Mouse (Mus musculus): ENCODE results near the gene Mettl16.

The Mettl16 gene

DNA sequence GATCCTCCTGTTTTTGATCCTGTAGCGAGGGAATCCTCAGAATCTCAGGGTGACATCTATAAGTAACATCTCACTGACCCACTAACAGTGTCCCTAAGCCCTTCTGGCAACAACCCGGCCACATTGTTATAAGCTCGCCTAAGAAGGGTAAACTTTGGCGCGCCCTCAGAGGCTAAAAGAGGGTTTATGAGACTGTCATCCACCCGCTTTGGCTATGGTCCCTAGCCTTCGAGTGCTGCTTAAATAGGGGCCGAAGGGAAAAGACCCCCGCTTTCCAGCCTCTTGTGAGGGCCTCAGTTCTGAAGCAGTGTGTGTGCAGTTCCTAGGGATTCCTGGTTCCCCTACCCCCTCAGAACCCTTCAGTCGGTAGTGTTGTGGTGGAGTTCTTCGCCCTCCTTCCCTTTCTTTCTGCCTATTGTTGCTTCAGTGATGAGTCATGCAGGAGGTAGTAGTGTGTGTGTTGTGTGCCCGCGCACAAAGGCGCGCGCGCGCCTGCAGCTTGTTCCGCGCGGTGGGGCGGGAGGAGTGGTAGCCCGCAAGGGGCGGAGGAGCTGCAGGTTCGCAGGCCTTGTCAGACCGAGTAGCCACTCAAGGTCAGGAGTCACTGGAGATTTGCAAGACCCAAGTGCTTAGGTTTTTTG lies 62.0 kb downstream of the Mettl16 start:
- peak; percentile 65 for DNase-seq

DNA sequence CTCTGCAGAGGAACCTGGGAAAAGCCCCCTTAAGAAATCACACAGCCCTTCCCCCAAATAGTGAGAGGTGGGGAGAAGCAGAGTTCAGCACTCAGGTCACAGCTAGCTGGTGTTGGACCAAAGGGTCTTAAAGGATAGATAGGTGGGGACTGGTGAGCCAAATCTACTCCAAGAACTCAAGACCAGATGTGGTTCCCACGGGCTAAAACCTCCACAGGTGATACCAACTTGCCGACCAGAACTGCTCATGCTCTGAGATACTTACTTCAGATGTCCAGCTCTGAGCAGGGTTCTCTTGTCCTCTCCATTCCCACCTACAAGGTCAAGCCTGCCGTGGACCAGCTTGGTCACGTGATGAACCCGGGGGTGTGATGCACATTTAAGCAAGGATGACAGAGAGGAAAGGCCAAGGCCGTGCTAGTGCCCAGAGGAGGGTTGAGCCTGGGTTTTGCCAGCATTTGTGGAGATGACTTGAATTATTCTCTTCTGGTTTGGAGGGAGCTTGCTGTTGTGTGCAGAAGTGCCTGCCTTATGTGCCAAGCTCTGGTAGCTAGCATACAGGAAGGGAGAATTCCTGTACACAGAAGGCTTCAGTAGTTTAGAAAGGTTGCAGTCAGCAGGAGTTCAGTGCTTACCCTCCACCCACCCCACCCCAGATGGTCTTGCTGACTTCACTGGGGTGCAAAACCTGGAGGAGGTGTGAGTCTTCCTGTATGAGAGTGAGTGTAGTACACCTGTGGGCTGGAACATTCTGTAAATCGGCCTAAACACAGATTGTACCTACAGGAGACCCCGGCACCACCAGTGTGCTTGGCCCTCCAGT lies 63.1 kb downstream of the Mettl16 start:
- DNase-seq, result no peak

DNA sequence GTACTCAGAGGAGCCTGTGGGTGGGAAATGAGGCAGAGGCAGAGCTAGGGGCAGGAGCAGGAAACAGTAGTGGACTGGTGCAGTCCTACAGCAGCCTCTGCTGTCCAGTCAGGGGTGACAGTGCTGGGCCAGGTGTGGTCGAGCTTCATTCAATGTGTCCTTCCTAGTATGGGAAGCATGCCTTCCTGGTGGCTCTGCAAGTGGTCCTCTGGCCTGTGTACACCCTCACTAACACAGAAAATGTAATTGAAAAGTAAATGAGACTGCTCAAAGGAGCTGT lies 63.7 kb downstream of the Mettl16 start:
- DNase-seq, result no peak

DNA sequence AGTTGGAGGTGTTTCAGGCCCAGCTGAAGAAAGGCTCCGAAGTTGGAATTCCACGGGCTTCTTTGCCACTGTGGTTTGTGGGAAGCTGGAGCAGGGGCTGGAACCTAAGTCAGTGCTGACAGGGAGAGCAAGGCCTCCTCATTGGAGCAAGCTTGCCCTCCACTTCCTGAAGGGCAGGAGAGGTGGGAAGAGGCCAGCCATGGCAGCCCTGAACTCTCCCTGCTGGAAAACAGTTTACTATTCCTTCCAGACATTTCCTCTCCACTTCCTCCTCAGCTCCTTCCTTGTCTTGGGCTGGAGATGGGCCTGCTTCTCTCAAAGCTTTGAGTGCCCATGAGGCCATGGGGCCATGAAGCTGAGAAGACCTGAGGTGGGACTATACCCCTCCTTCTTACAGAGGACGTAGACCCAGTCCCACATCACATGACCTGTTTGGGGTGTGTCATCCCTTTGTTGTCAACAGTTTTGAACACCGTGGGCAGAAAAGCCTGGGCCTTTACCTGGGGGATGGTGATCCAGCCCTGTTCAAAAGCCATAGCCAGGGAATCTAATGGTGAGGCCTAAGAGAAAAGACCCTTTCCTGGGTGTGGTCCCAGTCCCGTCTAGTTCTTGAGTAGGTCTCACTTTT lies 64.1 kb downstream of the Mettl16 start:
- DNase-seq, result no peak

DNA sequence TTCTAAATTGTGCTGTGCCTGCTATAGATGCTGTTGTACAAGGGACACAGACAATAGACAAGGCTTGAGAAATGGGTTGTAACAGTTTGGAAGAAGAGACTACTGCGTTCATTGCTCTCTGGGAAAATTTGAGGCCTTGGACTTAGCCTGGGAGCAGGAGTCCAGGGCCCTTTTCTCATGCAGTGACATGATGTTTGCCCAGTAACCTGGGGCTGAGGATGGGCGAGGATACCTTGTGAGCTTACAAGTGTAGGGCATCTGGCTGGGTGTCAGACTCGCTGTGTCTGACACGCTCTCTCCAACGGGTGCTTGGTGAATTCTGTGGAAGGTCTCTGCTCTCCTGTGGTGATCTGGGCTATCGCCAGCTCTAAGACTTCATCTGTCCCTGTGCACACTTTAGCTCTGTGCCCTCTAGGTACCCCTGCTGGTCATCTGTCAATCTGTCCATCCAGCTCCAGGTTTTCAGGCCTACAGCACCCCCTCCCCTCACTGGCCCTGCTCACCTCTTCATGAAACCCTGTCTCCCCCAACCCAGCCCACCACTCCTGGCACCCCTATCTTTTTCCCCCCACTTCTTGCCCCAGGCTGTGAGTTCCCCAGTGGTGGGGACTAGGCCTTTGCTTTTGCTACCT lies 65.1 kb downstream of the Mettl16 start:
- no peak for DNase-seq

DNA sequence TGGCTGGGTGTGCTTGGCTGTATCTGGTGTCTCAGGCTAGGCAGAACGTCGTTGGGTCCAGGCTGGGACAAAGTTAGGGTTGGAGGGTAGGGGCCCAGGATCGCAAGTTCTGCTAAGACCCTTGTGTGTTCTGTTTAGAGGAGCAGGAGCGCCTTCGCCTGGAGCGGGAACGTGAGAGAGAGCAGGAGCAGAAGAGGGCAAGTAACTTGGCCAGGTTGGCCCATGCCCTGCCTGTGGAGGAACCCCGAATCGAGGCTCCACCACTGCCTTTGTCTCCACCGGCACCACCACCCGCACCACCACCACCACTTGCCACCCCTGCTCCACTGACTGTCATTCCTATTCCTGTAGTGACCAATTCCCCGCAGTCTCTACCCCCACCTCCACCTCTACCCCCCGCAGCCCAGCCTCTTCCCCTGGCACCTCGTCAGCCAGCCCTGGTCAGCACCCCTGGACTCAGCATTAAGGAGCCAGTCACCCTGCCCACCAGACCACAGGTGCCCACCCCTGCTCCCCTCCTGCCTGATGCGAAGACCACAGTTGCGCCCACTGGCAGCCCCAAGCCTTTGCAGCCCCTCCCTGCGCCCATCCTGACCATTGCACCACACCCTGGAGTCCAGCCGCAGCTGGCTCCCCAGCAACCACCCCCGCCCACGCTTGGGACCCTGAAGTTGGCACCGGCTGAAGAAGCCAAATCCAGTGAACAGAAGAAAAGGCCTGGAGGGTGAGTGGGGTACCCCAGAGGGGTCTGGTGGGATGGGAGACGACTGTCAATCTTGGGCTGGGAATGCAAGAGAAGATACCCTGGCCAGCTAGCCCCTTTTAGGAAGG lies 65.8 kb downstream of the Mettl16 start:
- DNase-seq, result no peak

DNA sequence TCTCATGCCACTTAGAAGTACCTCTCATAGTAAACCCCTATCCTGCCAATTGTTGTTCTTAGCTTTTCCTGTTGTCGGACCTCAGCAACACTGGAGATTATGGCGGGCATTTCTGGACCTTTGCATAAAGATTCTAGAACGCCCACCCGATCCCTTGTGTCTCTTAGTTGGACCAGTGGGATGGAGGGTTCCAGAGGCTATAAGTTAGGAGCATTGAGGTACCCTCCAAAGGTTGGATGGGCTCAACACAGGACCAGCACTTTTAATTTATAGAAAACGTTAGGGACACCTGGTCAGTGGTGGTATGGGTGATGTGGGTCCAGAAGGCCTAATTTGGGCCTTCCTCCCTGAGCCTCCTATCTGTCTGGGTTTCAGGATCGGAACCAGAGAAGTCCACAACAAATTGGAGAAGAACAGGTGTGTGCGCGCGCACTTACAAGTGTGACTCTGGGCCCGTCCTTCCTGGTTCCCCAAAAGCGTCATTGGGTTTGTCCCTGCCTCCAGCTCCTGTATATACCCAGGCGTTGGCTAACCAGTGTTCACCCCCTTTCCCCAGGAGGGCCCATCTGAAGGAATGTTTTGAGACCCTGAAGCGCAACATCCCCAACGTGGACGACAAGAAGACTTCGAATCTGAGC lies 66.5 kb downstream of the Mettl16 start:
- no peak for DNase-seq

DNA sequence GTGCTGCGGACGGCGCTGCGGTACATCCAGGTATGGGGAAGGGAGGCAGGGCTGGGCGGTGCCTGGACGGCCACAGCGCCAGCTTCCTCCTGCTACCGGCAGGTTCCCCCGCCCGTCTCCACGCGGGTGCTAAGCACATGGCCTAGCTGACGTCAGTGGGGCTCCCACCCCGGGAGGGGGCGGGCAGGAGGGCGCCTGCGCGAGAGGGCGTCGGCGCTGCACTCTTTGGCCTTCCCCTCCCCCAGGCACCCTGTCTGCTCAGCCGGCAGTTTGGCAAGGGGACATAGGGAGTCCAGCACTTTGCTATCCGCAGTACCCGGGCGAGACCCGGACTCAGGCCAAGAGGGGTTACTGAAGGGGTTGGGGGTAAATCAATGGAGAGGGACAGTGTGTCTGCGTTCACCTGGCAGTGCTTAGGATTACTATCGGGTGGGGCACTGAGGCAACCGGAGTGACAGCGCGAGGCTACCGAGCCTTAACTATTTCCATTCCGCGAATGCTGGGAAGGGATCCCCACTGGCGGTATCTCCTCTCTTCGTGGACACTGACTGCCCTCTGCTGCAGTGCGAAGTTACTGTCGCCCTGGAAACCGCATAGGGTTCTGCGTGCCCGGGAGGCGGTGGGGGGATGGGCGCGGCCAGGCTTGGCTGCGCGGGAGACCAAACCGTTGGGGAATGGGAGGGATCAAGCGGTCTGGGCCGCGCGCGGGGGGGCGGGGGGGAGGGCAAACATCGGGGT lies 67.2 kb downstream of the Mettl16 start:
- DNase-seq, result peak; percentile 83

DNA sequence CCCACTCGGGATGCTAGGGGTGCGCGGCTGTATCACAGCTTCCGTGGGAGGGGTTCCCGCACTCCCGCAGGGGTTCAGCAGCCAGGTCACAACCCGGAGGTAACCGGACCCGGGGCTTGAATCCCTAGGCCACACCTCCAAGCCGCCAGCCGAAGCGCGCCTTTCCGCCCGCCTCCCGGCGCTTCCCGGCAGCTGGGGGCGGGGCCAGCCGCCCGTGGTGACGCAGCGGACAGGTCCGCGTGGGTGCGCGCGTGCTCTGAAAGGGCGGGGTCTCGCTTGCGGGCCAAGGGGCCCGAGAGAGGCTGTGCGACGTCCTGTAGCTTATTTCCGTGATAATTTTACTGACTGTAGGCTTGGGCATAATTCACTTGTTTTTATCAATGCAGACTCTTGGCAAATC lies 67.8 kb downstream of the Mettl16 start:
- peak; percentile 86 for DNase-seq

DNA sequence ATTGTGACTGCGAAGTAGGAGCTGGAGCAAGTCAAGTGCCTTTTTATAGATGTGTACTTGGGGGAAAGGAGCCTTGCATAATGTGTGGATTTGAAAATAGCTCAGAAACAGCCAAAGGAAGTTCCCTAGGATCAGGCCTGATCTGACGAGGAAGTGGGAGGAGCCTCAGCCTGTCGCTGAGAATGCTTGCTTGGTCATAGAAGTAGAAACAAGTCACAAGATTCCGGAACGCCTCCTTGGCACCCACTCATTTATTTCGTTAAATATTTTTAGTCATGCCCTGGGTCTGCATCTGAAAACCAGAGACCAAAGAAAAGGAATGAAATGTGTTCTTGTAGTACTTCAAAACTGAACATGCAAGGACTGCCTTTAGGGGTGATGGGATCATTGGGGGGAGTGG lies 68.3 kb downstream of the Mettl16 start:
- no peak for DNase-seq

DNA sequence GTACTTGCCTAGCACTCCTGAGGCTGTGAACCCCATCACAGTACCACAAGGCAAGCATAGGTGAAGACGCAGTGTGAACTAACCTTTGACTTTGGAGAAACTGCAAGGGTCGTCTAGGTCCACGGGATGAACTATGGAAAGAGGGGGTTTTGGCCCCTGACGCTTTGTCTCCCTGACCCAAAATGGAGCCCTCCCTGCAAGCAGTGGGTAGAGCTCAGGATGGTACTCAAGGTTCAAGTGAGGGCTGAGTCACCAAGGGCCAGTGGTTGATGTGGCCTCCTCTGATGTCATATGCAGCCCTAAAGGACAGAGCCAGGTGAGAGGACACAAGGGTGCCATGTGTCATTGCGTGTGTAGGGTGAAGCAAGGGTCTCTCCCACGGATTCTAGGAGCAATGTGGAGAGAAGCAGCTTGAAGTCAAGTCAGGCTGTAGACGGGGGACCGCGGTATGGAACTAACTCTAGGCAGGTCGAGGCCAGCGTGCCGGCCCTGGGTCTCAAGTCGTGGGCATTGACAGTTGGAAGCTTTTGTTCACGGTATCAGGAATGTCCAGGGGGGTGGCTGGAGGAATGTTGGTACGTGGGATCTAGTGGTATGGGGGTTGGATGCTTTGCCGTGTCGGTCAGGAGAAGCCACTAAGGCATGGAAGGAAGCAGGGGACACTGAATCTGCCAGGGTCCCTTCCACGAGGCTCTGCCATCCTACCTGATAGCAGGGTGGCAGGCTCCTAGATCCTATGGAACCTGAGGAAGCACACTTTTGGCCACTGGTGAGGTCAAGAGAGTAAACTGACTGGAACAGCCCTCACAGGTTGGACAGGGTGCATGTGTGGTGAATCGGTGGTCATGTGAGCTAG lies 69.5 kb downstream of the Mettl16 start:
- no peak for DNase-seq

DNA sequence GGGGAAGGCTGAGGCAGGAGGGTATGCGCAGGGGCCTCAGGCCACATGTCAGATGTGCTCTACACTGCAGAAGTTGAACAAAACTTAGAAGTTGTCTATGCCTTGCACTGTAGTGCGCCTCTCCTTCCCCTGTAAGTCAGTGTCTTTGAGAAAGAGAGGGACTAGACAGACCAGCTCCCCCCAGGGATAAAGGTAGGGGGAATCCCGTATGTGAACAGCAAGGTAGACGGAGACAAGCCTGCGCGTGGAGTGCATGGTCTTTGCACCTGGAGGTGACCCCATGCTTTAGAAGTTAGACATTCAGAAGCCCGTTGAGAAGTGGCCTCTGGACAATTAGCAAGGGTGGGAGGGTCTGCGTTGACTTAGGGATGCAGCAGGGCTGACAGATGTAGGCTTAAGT lies 70.1 kb downstream of the Mettl16 start:
- DNase-seq, result no peak

DNA sequence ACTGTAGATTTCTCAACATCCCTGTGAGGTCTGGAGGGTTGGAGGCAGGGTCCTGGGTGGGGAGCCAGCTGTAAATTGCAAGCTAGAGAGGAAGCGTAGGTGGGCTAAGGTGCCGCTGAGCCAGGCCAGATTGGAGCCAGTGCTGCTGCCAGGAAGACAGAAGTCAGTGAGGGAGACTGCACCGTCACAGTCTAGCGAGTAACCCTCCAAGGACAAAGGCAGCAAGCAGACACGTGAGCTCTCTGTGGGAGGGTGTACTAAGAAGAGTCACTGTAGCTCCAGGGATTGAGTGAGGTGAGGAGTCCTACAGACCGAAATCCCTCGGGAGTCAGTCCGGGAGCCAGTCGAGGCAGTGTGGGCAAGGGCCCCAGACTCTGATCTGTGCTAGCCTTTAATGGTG lies 70.7 kb downstream of the Mettl16 start:
- no peak for DNase-seq

DNA sequence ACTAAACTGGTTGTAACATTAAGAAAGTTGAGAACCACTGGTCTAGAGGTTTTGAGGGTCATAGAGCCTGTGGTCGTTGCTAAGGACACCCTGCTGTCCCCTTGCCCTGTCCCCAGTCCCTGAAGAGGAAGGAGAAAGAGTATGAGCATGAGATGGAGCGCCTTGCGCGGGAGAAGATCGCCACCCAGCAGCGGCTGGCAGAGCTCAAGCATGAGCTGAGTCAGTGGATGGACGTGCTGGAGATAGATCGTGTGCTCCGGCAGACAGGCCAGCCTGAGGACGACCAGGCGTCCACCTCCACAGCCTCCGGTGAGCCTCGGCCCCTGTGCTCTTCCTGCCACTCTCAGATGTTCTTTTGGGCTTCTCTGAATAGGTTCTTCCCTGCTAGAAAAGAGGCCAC lies 71.4 kb downstream of the Mettl16 start:
- DNase-seq, result no peak

DNA sequence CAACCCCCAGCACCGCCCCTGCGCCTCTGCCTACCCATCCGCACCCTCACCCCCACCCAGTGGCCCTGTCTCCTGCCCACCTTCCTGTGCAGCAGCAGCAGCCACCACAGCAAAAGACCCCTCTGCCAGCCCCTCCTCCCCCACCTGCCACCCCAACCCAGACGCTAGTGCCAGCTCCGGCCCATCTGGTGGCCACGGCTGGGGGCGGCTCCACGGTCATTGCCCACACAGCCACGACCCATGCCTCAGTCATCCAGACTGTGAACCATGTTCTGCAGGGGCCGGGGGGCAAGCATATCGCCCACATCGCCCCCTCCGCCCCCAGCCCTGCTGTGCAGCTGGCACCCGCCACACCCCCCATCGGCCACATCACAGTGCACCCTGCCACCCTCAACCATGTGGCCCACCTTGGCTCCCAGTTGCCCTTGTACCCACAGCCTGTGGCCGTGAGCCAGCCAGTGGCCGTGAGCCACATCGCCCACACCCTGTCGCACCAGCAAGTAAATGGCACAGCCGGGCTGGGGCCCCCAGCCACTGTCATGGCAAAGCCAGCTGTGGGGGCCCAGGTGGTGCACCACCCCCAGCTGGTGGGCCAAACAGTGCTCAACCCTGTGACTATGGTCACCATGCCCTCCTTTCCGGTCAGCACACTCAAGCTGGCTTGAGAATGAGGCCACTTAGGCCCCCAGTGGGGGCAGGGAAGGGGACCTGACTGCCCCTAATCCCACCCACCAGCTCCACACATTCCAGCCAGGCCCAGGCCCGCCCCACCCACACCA lies 72.2 kb downstream of the Mettl16 start:
- no peak for DNase-seq

DNA sequence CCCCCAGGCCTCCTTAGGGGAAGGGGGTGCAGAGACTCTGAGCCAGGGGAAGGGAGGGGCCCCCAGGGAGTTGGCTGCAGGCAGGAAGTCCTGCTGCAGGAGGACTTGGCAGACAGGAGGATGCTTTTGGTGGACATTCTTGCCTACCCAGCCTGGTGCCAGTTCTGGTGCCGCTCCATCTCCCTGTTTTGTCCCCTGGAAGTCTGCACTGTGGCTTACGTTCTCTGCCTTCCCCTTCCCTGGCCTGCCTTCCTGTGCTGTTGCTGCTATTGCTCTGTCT lies 72.7 kb downstream of the Mettl16 start:
- no peak for DNase-seq

DNA sequence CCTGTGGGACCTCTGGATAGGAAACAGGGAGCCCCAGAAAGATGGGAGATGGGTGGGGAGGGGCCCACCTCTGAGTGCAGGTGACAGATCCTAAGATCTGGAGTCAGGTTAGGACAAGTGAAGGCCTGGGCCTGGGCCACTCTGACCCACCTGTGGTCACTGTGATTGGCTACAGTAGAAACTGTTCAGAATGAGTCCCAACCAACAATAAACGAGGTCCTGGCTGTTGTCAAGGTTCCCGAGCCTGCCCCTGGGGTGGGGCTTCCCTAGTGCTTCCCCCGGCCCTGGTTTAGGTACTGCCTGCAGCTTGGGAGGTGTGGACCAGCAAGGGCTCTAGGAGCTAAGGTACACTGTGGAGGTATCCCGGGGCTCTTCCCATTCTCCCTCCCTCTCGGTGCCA lies 73.1 kb downstream of the Mettl16 start:
- DNase-seq, result no peak

DNA sequence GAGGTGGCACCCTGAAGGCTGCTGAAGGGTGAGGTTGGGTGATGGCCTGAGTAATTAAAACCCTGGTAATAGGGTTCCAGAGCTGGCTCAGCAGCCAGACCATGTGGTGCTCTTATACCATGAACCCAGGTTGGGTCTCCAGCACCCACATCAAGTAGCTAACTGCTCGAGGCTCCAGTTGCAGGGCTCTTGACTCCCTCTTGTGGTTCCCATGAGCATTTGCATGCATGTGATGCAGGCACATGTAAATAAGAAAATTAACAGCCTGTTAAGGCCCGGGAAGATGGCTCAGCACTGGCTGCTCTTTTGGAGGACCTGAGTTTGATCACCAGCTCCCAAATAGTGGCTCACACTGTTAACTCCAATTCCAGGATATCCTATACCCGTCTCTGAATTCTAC lies 75.2 kb downstream of the Mettl16 start:
- DNase-seq, result no peak

DNA sequence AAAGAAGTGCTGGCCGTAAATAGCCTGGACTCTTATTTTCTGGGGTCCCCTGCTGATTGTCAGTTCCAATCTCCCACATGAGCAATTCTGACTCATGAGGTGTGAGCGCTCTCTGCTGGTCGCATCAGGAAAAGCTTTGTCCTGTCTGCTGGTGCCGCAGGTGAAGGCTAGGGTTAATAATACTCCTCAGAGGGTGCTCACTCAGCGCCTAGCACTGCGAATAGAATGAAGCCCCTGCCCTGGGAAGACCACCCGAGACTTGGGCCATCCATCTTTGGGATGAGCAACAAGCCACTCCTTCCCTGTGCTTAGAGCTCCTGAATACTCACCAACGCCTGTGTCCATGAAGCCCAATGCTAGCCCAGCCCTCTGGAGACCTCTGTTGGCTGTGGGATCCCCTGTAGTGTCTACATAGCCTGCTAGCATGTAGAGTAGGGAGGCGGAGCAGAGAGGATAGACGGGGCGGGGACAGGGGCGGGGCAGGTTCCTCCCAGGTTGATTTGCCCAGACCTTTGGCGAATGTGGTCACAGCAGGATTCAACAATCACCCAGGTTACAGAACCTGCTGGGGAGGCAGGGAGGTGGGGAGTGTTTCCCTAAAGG lies 77.4 kb downstream of the Mettl16 start:
- DNase-seq, result peak; percentile 75
